Mouse (Mus musculus) kidney, adult 2 months (tissue): Measurements from ENCODE around the gene Nme6.

Source experiments
- CTCF ChIP-seq: fragments of 200-500 bp; conservative IDR thresholded peaks from 2 replicates; pipeline ENCODE4 v1.5.1; 2011; ENCODE audit warnings: low read depth, mild to moderate bottlenecking, control low read depth, low read length, moderate library complexity, mixed read lengths; ENCODE audit not compliant: insufficient read depth, insufficient read length
- POLR2A ChIP-seq: fragments of 200-500 bp; IDR thresholded peaks from one replicate; pipeline ENCODE4 v1.6.1; 2011; ENCODE audit warnings: low read depth, low read length, control low read depth

DNA sequence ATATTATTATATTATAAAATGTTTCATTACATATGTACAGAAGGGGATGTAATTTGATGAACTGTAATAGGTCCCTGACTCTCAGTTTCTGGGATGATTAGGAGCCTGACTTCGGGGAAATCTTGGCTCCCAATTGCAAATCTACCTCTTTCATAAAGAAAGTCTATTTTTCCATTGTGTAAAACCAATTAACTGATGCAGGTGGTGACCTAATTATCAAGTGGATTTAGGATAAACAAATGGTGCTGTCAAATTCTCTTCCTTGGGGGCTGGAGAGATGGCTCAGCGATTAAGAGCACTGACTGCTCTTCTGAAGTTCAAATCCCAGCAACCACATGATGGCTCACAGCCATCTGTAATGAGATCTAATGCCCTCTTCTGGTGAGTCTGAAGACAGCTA lies 36.7 kb upstream of the Nme6 start:
- TF ChIP-seq CTCF (no peak), POLR2A (no peak)
